Mouse (Mus musculus): Measurements from ENCODE around the gene Itgb6. TPM values are rescaled to one million over a fixed set of nuclear protein-coding genes. Genes with fewer than 3 reads are reported as not detected.

Itgb6 gene
- total RNA-seq, 2 experiments from 2014 or later: 20.3 to 21.7 TPM

DNA sequence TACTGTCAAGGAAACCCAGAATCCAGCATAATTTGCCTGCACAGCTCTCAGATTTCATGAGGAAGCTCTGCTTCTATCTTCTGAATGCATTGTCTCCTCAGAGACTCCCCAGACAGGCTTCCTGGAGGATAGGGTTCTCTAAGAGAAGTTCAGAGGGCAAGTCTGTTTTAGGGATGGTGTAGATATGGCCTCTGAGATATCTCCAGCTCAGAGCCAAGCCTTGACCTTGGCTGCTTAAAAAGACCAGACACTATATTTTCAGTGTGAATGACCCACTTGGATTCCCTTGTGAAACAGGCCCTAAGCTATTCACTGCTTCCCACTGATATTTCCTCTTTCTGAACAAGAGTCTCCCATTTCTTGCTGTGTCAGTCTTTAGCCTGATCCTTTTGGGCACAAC is 36.5 kb downstream of the Itgb6 start:
- intact Hi-C loops (cut with DNase I): no loop called here
- DNase-seq: no peak

DNA sequence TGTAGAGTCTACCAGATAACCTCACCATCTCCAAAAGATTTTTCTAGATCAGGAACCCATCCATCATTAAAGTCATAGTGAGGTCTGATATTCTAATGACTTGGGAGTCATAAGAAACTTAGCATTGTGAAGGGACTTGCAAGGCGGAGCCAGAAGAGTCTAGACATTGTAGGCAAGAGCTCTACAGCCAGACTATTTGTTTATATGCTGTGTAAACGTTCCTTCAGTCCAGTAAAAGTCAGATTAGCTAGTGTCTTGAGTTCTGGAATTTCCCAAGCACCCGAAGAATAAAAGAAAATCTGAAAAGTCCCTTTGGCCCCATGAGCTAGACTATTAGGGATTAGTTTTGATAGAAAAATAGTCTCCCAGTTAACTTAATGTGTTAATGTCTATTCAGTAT is 38.3 kb downstream of the Itgb6 start:
- intact Hi-C loops (cut with DNase I): no loop called here
- no peak for DNase-seq

DNA sequence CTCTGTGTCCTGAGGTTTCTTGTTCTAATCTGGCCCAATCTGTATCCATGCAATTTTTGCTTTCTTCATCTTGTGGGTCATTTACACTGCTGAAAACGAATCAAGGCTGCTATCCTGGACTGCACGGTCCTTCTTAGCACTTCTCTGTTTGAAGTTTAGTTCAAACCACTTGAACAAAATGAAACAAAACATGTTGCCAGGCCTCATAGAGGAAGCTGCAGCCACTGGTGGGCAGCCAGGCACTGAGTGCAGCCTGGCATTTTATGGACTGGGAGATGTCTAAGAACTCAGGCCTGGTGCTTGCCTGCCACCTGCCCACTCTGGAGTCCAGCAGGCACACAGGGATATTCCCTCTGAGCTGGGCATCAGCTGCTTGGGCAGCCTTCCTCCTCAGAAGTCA is 39.9 kb downstream of the Itgb6 start:
- intact Hi-C loops (cut with DNase I): no loop called here

DNA sequence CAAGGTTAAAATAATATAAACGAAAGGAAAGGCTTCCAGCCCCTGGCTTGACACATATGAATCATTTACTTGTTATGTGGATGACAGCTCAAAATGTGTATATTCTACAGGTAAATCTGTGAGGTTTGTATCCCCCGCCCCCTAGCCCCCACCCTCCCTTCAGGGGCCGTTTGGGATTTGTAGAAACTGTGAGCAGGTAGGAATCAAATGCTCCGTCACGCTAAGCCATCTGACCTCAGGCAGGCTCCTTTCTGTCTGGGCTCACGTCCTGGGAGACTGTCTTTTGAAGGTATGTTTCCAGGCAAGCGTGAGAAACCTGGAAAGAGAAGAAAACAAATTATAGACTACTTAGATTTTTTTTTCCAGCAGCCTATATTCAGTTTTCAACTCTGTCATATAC is 48.0 kb downstream of the Itgb6 start:
- intact Hi-C loops (cut with DNase I): no loop called here

More for the DNA sequence above, 39.9 kb downstream of the Itgb6 start:
- no peak for DNase-seq

DNA sequence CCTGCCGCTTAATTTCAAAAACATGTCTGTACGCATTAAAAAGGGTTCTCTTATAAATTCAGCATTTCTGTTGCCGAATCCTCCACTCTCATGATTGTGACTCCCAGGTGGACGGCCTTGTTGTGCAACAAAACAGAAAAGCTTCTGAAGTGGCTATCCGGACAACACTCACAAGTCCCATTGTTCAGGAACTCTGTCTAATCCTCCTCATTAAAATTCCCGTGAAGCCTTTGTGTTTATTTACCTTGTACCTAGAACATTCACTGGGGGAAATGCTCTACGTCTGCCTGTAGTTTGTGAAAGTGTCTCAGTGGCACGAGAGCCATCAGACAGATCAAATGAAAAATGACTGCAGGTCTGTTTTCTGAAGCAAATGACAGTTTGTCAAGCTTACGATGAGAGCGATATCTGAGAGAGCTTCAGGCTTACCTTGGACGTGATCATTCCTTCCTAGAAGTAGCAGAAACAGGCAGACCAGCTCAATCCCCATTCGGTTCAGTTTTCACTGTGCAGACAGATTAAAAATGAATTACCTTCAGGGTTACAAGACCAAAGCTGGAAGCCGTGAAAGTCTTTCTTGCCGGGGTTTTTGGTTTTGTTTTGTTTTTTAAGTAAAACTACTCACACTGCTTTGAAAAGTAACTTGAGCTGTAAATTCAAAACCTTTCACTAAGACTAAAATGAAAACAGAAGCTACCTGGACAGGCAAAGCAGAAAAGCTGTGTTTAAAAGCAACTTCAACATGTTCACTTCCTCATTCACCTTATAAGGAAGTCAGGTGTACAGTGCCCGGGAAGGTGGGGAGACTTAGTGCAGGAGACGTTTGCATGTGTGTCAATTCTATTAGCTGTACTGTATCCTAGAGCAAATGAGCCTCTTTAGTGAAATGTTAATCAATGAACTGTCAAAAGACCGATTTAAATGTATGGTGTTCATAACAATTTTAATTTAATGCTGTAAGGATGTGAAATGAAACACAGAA is 49.2 kb downstream of the Itgb6 start:
- DNase-seq: no peak
- intact Hi-C loops (cut with DNase I): no loop called here

More for the DNA sequence above, 48.0 kb downstream of the Itgb6 start:
- no peak for DNase-seq

DNA sequence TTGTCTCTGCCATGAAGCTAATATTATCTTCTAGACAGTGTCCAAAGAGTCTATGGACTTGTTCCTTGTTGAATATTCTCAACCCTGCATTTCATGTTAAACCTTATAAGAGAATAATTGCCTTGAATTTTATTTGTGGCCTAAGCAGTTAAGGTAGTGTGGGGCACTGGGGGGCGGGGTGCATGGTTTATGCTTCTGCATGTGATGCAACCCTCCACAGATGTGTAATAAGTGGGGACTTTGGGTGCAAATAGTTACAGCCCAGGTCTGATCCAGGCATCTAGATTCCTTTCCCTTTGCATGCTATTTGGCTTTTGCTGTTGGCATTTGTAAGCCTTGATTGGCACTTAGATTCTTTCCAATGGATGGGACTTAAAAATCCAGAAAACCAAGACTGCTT is 51.2 kb downstream of the Itgb6 start:
- DNase-seq: no peak
- intact Hi-C loops (cut with DNase I): no loop called here

DNA sequence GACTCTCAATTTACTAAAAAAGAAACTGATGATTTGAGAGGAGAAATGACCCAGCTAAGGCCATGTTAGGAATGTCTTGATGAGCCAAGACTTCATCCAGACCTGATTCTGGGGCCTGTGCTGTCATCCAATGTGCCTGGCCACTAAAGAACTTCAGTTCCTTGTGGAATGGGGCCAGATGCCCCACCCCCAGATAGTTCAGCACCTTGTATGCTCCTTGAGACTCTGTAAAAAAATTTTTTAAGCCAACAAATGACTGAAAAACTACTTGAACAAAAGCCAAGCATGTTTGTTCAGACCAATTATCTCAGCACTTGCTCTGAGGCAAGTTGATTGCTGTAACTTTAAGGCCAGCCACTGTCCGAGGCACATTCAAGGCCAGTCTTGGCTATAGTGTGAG is 59.4 kb downstream of the Itgb6 start:
- intact Hi-C loops (cut with DNase I): no loop called here
- no peak for DNase-seq

DNA sequence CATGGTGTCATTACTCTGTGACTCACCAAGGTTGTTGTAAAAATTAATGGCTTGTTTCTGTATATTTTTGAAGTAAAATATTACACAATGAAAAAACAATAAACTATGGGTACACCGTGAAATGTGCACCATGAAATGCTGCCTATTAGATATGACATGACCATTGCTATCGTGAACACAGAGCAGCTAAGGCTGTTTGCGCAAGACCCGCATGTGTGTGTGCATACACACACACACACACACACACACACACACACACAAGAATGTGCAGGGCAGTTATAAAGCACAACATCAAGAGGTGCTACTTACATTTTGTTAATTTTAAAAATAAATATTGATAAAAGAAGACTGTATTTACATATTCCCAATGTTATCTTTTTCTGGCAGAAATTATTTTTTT is 62.5 kb downstream of the Itgb6 start:
- DNase-seq: no peak
- intact Hi-C loops (cut with DNase I): no loop called here

DNA sequence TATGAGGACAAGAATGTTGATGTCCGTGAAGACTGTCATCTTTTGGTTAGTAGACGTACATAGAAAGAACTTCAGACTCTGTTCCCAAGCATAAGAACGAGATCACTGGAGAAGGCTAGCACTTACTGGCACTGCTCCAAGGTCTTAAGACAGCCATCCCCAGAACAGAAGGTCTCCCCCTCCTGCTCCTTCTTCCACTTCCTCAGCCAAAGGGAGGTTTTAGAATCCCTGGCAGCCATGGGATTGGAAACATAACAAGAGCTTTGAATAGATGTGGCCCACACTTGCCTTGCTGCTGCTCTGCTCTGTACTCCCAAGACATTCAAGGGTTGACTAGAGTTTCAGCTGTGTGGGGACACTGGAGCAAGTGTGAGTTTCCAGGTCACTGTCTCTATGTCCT is 63.5 kb downstream of the Itgb6 start:
- DNase-seq: no peak
- intact Hi-C loops (cut with DNase I): no loop called here

DNA sequence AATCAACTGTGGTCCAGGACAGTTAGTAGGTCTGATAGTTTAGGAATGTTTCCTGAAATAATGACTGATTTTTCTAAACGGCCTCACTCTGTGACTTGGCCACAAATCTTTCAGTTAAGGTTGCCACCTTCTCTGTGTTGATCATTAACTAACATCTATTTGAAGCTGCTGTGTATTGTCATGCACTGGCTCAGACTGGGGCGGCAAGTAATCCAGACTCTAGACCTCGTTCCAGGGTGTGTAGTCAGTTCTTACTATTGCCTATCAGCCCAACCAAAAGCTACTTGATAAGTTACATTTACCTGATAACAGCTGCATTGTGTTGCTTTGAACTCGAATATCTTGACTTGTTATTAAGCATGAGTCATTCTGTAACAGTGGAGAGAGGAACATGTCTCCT is 67.6 kb downstream of the Itgb6 start:
- DNase-seq: no peak
- intact Hi-C loops (cut with DNase I): no loop called here

DNA sequence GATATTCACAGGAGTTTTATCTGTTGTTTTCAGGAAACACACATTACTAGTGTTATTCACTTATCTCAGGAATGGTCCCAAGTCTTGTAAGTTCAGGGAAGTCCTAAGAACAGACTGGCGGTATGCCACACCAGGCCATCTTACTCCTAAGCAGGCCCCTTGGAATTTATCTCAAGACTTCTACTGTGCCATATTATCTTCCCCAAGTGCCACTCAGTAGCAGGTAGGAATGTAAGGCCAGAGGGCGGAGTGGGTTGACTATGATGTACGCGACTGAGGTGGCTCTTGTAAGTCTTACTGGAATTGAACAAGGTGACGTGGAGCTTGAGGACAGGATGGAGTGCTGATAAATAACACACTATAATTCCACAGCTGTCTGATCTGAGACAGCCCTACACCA is 72.3 kb downstream of the Itgb6 start:
- intact Hi-C loops (cut with DNase I): no loop called here
- DNase-seq: no peak

DNA sequence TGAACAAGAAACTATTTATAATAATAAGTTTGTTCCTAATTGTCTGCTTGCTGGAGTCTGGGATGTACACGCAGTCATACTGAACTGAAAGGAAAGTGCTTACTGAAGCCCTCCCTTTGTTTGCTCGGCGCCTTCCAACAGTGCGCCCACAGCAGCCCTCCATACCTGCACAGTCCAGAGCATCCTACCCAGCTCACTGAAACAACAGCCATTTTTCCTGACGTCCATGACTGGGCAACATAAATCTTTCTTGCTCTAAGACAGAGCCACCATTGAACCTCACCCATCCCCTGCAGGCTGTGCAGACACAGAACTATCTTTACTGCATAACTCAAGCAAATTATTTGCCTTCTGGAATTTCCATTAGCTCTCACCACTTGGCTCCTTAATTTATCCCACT is 74.8 kb downstream of the Itgb6 start:
- intact Hi-C loops (cut with DNase I): no loop called here
- no peak for DNase-seq

DNA sequence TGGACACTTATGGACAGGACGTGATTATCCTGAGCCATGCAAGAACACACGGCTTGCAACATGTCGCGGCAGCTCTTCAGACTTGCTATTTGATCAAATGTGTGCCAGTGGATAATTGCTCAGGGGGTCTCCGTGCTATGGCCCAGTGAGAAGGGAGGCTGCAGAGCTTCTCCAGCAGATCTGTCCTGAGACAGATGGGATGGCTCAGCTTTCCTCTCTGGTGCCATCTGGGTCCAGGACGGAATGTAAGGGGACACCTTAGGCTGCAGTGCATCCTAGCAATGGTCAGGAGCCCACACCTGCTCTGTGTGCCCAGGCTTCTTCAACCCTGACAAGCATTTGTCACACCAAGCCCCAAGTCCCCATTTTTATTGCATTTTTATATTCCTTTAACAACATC is 75.9 kb downstream of the Itgb6 start:
- intact Hi-C loops (cut with DNase I): no loop called here
- peak in 1 of 2 experiments; percentile 15 for DNase-seq

DNA sequence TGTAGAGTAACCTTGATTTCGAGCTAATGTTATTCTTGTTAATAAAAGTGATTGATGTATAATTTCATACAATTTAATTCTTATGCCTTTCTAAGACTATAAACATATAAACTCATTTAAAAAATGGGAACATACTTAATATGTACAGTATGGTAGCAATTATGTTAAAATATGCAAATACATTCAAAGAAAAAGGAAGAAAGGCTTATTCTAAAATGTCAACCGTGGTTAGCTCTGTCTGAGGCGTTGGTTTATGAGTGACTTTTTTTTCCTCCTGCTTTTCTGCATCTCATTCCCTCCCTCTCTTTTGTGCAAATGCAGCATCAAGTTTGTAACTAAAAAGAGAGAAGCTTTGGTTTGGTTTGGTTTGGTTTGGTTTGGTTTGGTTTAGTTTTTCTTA is 79.0 kb downstream of the Itgb6 start:
- DNase-seq: no peak
- intact Hi-C loops (cut with DNase I): no loop called here

DNA sequence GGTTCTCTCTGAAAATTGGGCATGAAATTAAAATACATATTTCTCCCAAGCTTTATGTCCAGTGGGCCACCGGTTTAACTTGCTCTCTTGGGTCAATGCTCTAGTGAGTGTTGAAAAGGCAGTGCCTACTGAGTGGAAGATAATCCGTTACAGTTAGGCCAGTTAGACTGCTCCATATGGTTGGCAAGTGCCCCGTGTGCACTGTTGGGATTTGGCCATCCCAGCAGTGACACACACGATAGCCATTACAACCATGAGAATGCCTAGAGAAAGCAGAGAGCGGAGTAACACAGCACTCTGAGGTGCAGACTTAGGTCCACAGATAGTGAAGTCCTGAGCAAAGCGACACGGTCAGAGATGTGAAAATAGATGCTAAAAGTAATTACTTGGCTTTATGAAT is 79.8 kb downstream of the Itgb6 start:
- intact Hi-C loops (cut with DNase I): no loop called here
- DNase-seq: no peak

DNA sequence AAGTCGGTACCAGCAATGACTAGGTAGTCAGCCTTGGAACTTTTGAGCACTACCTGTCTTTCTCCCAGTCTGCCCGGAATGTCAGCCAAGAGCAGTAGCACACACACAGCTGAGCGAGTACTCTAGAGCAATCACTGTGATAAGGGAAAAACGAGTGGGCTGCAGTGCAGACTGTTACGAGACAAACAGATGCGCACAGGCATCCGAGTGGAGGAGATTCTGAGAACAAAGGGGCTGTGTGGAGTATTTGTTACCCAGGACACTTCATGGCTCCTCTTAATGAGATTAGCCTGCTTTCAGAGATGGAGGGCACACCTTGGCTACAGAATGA is 82.1 kb downstream of the Itgb6 start:
- no peak for DNase-seq

DNA sequence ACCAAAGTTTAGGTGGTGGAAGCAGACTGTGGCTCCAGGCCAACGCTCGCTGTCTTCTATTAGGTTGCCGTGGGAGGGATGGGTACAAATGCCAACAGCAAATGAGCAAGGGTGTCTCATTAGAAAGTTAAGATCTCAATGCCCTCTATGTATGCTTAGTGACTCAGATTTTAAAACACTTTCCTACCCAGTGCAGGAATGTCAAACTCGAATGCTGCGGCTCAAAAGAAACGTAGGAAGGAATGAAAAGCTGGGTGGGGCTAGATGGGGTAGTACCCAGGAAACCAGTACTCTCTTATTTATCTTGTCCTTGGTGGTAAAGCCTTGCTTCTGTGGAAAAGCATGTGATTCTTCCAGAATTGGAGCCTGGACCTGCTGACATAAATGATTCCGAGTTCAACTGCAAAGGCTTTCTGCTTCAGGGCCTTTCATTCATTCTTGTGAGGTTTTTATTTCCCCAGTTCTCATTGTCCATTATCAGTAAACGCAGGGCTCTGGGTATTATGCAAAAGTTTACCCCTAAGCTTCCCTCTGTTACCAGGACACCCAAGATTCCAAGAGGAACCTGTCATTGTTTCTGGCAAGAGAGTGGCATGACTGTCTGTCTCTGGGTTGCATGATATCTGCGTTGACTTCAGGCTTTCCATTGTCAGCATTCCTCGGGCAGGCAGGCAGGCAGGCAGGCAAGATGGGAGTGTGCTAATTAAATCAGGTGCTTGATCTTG is 82.7 kb downstream of the Itgb6 start:
- intact Hi-C loops (cut with DNase I): no loop called here
- no peak for DNase-seq

More for the DNA sequence above, 82.1 kb downstream of the Itgb6 start:
- intact Hi-C loops (cut with DNase I): no loop called here

DNA sequence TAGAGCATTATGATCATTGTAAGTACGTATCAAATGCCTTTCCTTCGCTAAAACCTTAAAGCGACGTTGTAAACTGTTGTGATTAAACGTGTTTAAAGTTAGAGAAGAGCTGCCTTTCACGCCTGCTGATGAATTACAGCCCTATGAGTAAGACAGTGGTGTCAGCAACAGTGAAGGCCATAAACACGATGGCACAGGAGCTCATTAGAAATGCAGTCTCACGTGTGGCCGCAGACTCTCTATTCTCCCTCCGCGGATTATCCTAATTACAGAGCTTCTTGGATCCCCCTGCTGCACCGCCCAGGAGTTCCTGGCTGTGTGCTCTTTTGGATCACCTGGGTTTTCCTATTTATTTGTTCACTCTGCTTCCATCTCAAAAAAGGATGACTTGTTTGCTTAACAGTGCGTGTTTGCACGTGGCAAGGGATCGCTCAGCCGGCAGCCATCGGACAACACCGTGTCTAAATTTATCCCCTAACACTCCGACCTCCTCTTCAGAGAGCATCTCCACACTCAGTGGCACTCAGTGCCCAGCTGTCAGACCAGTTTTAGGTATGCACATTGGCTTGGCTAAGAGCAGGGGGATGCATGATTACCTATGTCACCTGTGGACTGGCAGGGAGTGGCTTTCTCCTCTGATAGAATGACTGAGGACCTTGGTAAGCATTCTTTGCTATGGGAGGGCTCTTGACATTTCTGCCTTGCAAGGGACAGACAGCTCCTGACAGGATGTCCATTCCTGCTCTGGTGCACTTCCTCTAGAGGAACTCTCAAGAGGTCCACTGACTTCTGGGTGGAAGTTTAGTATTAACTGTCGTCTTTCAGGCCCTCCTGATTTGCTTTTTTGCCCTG is 85.3 kb downstream of the Itgb6 start:
- no peak for DNase-seq
- intact Hi-C loops (cut with DNase I): no loop called here

DNA sequence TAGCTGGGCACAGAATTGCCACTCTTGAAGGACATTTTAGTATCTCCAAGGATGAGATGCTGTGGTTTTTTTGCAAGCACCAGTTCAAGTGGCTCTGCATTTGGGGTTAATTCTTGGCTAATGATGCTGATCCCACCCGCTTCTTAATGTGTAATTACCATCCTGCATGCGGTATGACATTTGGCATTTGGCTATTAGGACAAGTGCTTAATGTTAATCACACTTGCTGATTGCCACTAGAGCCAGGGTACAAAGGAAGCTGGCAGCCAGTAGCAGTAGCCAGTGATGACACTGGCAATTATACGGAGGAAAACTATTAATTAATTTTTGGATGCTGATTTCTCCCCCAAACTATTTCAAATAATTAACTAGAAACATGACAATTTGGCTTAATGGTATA is 86.0 kb downstream of the Itgb6 start:
- no peak for DNase-seq
- intact Hi-C loops (cut with DNase I): no loop called here

DNA sequence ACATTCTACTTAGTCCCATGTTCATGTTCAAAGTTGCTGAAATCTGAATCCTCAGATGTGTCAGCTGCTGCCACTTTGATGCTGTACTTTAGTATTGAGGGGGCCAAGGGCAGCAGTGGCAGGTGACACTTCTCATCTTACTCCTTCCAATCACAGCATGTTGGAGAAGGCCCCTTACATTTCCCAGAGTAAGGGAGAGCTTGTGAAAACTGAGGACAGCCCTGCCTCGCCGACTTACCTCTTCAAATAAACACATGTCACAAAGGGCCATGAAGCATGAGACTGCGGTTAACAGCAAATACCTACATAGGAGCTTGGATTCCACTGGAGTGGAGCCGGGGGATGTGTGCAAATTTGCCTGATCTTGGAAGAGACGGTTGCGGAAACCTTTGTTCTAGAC is 86.4 kb downstream of the Itgb6 start:
- DNase-seq: no peak
- intact Hi-C loops (cut with DNase I): no loop called here

DNA sequence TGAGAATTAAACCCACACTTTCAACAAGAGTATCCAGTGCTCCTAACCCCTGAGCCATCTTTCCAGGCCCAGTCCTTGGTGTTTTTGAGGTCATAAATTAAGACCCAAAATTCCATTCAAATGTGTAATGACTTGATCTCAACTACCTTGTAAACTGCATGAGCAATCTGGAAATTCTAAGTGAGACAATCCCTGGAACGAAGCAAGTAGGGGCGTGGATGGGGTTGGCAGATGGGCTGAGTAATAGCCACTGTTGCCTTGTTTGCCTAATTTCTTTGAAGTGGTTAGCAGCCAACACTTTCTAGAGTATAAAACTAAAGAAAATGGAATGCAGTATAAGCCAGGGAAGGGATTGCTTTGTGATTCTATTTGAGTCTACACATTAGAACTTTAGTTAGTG is 89.7 kb downstream of the Itgb6 start:
- no peak for DNase-seq
- intact Hi-C loops (cut with DNase I): no loop called here

Data from gastrocnemius, postnatal 36 days (tissue).